Comparison of ENCODE assay signal across 8 mouse cellular contexts in genomic region chr14:34661621-34662477, GRCm38 (mm10). TPM values are rescaled to one million over a fixed set of nuclear protein-coding genes. Genes with fewer than 3 reads are reported as not detected.
DNase-seq lines count a peak whose midpoint lies in the region; ATAC-seq and TF ChIP-seq lines count a peak whose summit lies in the region.

No protein-coding gene starts in this region.

- no peaks in the 10 kb centered on the region for H3K36me3 ChIP-seq in forebrain, embryonic 15.5 days
- no peaks in the 10 kb centered on the region for H3K36me3 ChIP-seq in hindbrain, embryonic 11.5 days (ENCODE audit: control insufficient read depth, insufficient read depth, low read length)
- no peaks in the 10 kb centered on the region for H3K36me3 ChIP-seq in limb, embryonic 14.5 days (ENCODE audit: control insufficient read depth, insufficient read depth, low read length)
- H3K36me3 ChIP-seq in midbrain, embryonic 14.5 days (ENCODE audit: control insufficient read depth, insufficient read depth, low read length): no peaks in the 10 kb centered on the region
- no peaks in the 10 kb centered on the region for H3K36me3 ChIP-seq in stomach, embryonic 15.5 days

- peaks cover 31% of the 10 kb centered on the region for H3K27me3 ChIP-seq in forebrain, embryonic 15.5 days
- peaks cover 19% of the 10 kb centered on the region for H3K27me3 ChIP-seq in hindbrain, embryonic 11.5 days (ENCODE audit: control insufficient read depth, insufficient read depth, low read length)
- H3K27me3 ChIP-seq in limb, embryonic 14.5 days (ENCODE audit: control insufficient read depth, insufficient read depth, low read length): peaks cover 30% of the 10 kb centered on the region
- H3K27me3 ChIP-seq in midbrain, embryonic 14.5 days (ENCODE audit: control insufficient read depth, insufficient read depth, low read length): peaks cover 31% of the 10 kb centered on the region
- peaks cover 5% of the 10 kb centered on the region; the same call in 1 of the 2 replicates for H3K27me3 ChIP-seq in stomach, embryonic 15.5 days (replicated peaks)

- H3K27ac ChIP-seq in forebrain, embryonic 15.5 days (replicated peaks): no peak overlapping the region
- no peak overlapping the region for H3K27ac ChIP-seq in hindbrain, embryonic 11.5 days (ENCODE audit: low read depth, low read length)
- no peak overlapping the region for H3K27ac ChIP-seq in limb, embryonic 14.5 days (replicated peaks; ENCODE audit: low read depth, low read length)
- H3K27ac ChIP-seq in midbrain, embryonic 14.5 days (replicated peaks; ENCODE audit: low read depth, low read length): no peak overlapping the region
- H3K27ac ChIP-seq in stomach, embryonic 15.5 days: peak overlapping the region; percentile 58

- ATAC-seq in forebrain, embryonic 15.5 days (replicated peaks): peak; percentile 51; the same call in 1 of the 2 replicates
- peak; percentile 27; the same call in 1 of the 2 replicates for ATAC-seq in hindbrain, embryonic 11.5 days (ENCODE audit: low FRiP score)
- ATAC-seq in limb, embryonic 14.5 days (ENCODE audit: low FRiP score, low read depth): peak; percentile 44; the same call in 1 of the 2 replicates
- ATAC-seq in midbrain, embryonic 14.5 days (ENCODE audit: low FRiP score, low TSS enrichment): no peak
- peak; percentile 85; the same call in 1 of the 2 replicates for ATAC-seq in stomach, embryonic 15.5 days (ENCODE audit: insufficient read depth, low FRiP score, low read depth)

- H3K9ac ChIP-seq in forebrain, embryonic 15.5 days (replicated peaks): peak overlapping the region; percentile 60
- peak overlapping the region; percentile 31 for H3K9ac ChIP-seq in hindbrain, embryonic 11.5 days (ENCODE audit: low read depth, low read length)
- H3K9ac ChIP-seq in limb, embryonic 14.5 days (ENCODE audit: low read depth, low read length, severe bottlenecking): peak overlapping the region; percentile 55
- peak overlapping the region; percentile 51 for H3K9ac ChIP-seq in midbrain, embryonic 14.5 days (replicated peaks; ENCODE audit: low read length)
- H3K9ac ChIP-seq in stomach, embryonic 15.5 days: 0 out of 2 replicates have a peak overlapping the region, but pooled peaks have one; percentile 6

- TF ChIP-seq POLR2A in limb, embryonic 14.5 days (IDR thresholded peaks at IDR 0.05; ENCODE audit: borderline replicate concordance, extremely low read depth, insufficient read depth, insufficient read length): no peak

- DNase-seq in layer of hippocampus, adult 9-11 months: peak; percentile 12
- DNase-seq in layer of hippocampus, adult 8-10 months (ENCODE audit: low spot score in 2 of 2): no peak
- peak; percentile 65 to 67 for DNase-seq in cerebellum, adult 18-20 months
- DNase-seq in hindbrain, embryonic 11.5 days (ENCODE audit: low spot score): peak; percentile 62
- peak; percentile 5 for DNase-seq in limb, embryonic 14.5 days (ENCODE audit: low spot score)
- DNase-seq in midbrain, embryonic 14.5 days: peak; percentile 59

- under 1% methylated on average over 39 of the region's 39 CpGs for WGBS in forebrain, embryonic 15.5 days
- under 1% methylated on average over 39 of the region's 39 CpGs for WGBS in hindbrain, embryonic 11.5 days
- under 1% methylated on average over 39 of the region's 39 CpGs for WGBS in limb, embryonic 14.5 days
- under 1% methylated on average over 39 of the region's 39 CpGs for WGBS in midbrain, embryonic 14.5 days
- under 1% methylated on average over 39 of the region's 39 CpGs for WGBS in stomach, embryonic 15.5 days

- peak overlapping the region; percentile 49 for H3K4me3 ChIP-seq in forebrain, embryonic 15.5 days
- peak overlapping the region; percentile 37 for H3K4me3 ChIP-seq in hindbrain, embryonic 11.5 days (ENCODE audit: low read depth, low read length)
- H3K4me3 ChIP-seq in limb, embryonic 14.5 days (replicated peaks; ENCODE audit: low read length): peak overlapping the region; percentile 48
- peak overlapping the region; percentile 43 for H3K4me3 ChIP-seq in midbrain, embryonic 14.5 days (replicated peaks; ENCODE audit: low read depth, low read length)
- peak overlapping the region; percentile 47 for H3K4me3 ChIP-seq in stomach, embryonic 15.5 days (replicated peaks)

- H3K4me2 ChIP-seq in forebrain, embryonic 15.5 days (replicated peaks): peak overlapping the region; percentile 85
- H3K4me2 ChIP-seq in hindbrain, embryonic 11.5 days (replicated peaks; ENCODE audit: low read depth, low read length): peak overlapping the region; percentile 51
- peak overlapping the region; percentile 81 for H3K4me2 ChIP-seq in limb, embryonic 14.5 days (replicated peaks; ENCODE audit: low read depth, low read length, severe bottlenecking)
- H3K4me2 ChIP-seq in midbrain, embryonic 14.5 days (ENCODE audit: low read length): peak overlapping the region; percentile 79
- H3K4me2 ChIP-seq in stomach, embryonic 15.5 days: peak overlapping the region; percentile 90

- H3K9me3 ChIP-seq in forebrain, embryonic 15.5 days: no peaks in the 10 kb centered on the region
- H3K9me3 ChIP-seq in hindbrain, embryonic 11.5 days (ENCODE audit: control insufficient read depth, low read length): no peaks in the 10 kb centered on the region
- H3K9me3 ChIP-seq in limb, embryonic 14.5 days (ENCODE audit: control insufficient read depth, low read length): peaks cover 6% of the 10 kb centered on the region; the same call in 1 of the 2 replicates
- no peaks in the 10 kb centered on the region for H3K9me3 ChIP-seq in midbrain, embryonic 14.5 days (ENCODE audit: control insufficient read depth, low read length)
- no peaks in the 10 kb centered on the region for H3K9me3 ChIP-seq in stomach, embryonic 15.5 days

- peaks cover 18% of the 10 kb centered on the region for H3K4me1 ChIP-seq in forebrain, embryonic 15.5 days
- peaks cover 6% of the 10 kb centered on the region; the same call in 1 of the 2 replicates for H3K4me1 ChIP-seq in hindbrain, embryonic 11.5 days (replicated peaks; ENCODE audit: control insufficient read depth, insufficient read depth, low read length)
- no peaks in the 10 kb centered on the region for H3K4me1 ChIP-seq in limb, embryonic 14.5 days (ENCODE audit: control insufficient read depth, insufficient read depth, low read length)
- H3K4me1 ChIP-seq in midbrain, embryonic 14.5 days (ENCODE audit: control insufficient read depth, insufficient read depth, low read length): peaks cover 11% of the 10 kb centered on the region; the same call in 1 of the 2 replicates
- H3K4me1 ChIP-seq in stomach, embryonic 15.5 days: 0 out of 2 replicates have a peak, but pooled peaks cover 6% of the 10 kb centered on the region

RNA-seq across cellular contexts. Expression of gene Wapl, which starts 11.9 kb away (rescaled TPM):
- total RNA-seq in layer of hippocampus, adult 8-10 months (2022): 10 to 100 TPM; 51.3 to 62.1 (median 56.0) TPM
- 21.6 and 22.3 TPM in 2 replicates for polyA plus RNA-seq in forebrain, embryonic 15.5 days (2015; fragmentation: Nextera tagmentation; extraction: Ambion mirVana)
- polyA plus RNA-seq in hindbrain, embryonic 11.5 days (2014; fragmentation: Nextera tagmentation; extraction: Ambion mirVana): 33.2 and 38.7 TPM in 2 replicates
- polyA plus RNA-seq in limb, embryonic 14.5 days (2012; rRNA removed): 16.5 and 23.5 TPM in 2 replicates
- polyA plus RNA-seq in limb, embryonic 14.5 days (2014; fragmentation: Nextera tagmentation; extraction: Ambion mirVana): 28.4 and 28.8 TPM in 2 replicates
- 17.3 and 22.7 TPM in 2 replicates for polyA plus RNA-seq in midbrain, embryonic 14.5 days (2014; fragmentation: Nextera tagmentation; extraction: Ambion mirVana)
- polyA plus RNA-seq in stomach, embryonic 15.5 days (2015; fragmentation: Nextera tagmentation; extraction: Ambion mirVana): 28.5 and 28.8 TPM in 2 replicates

Comparison
In these comparisons a context has a peak if more than half of its experiments do, and no peak if none do; other contexts are left out.
1. DNase-seq: peak in layer of hippocampus, adult 9-11 months (single experiment), cerebellum, adult 18-20 months (2 of 2), hindbrain, embryonic 11.5 days (single experiment), limb, embryonic 14.5 days (single experiment) and midbrain, embryonic 14.5 days (single experiment); none in layer of hippocampus, adult 8-10 months (0 of 2).
2. H3K9ac ChIP-seq: peak in every context shown above with its lines; median percentile 60 in forebrain, embryonic 15.5 days; 55 in limb, embryonic 14.5 days; 51 in midbrain, embryonic 14.5 days; 31 in hindbrain, embryonic 11.5 days; 6 in stomach, embryonic 15.5 days.
3. Peak in every context shown above with its lines, with median percentiles within 50 percentile points of each other: H3K4me2 ChIP-seq and H3K4me3 ChIP-seq.